Mouse (Mus musculus) embryonic facial prominence, embryonic 10.5 days (tissue): Measurements from ENCODE around the gene Apoa1. TPM values are rescaled to one million over a fixed set of nuclear protein-coding genes. Genes with fewer than 3 reads are reported as not detected.

Source experiments
- DNase-seq: peaks from one replicate; pipeline ENCODE4 v3.0.0-alpha.2; 2017; ENCODE audit warnings: low spot score
- H3K27ac ChIP-seq: fragments of 300-500 bp; sonication (generic); replicated peaks from 2 replicates; pipeline ENCODE4 v1.5.1; 2016; ENCODE audit warnings: mild to moderate bottlenecking
- H3K27me3 ChIP-seq: fragments of 300-500 bp; sonication (generic); replicated peaks from 2 replicates; pipeline ENCODE4 v1.6.1; 2016; ENCODE audit warnings: low read depth, mild to moderate bottlenecking; ENCODE audit not compliant: poor library complexity, severe bottlenecking
- H3K36me3 ChIP-seq: fragments of 300-500 bp; sonication (generic); replicated peaks from 2 replicates; pipeline ENCODE4 v1.6.1; 2016; ENCODE audit warnings: mild to moderate bottlenecking, moderate library complexity
- H3K4me1 ChIP-seq: fragments of 300-500 bp; sonication (generic); 2 replicates; pipeline ENCODE4 v1.6.1; 2016
- H3K4me3 ChIP-seq: fragments of 300-500 bp; sonication (generic); 2 replicates; pipeline ENCODE4 v1.5.1; 2016; ENCODE audit warnings: mild to moderate bottlenecking, moderate library complexity
- H3K9me3 ChIP-seq: fragments of 300-500 bp; sonication (generic); 2 replicates; pipeline ENCODE4 v1.6.1; 2016; ENCODE audit warnings: mild to moderate bottlenecking
- WGBS: fragments of 180-500 bp; shearing (Covaris S2); methylation state at CpG from one replicate; pipeline ENCODE4 v1.1.7; 2016; 5-methylcytosine and 5-hydroxymethylcytosine counted together
- polyA plus RNA-seq: library from polyadenylated mRNA; unstranded; fragments of >200 nt; fragmentation: Nextera tagmentation; extraction: Ambion mirVana; gene quantifications from 2 replicates; pipeline ENCODE4 v1.2.1, GENCODE M21; 2016

Apoa1 gene
- polyA plus RNA-seq, 1 experiment from 2014 or later: 1.4 TPM

DNA sequence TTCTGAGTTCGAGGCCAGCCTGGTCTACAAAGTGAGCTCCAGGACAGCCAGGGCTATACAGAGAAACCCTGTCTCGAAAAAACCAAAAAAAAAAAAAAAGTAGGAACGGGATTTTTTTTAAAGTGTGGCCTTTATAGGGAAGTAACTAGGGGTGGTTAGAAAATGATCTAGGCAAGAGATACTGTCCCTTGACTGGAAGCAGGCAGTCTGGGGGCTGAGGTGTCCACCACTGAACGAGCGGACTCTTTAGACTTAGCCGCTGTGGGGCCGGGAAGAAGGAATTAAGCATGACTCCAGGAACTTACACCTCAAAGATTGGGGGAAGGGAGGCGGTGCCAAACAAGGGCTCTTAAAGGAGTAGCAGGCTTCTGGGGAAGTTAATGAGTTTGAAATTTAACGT, 10.2 kb upstream of the Apoa1 start:
- H3K27me3 ChIP-seq: no peaks in the 10 kb centered on the region
- DNase-seq: no peak
- H3K9me3 ChIP-seq: no peaks in the 10 kb centered on the region
- H3K27ac ChIP-seq: no peak overlapping the region
- WGBS: 78% methylated on average over 9 of the region's 9 CpGs
- no peak overlapping the region for H3K4me3 ChIP-seq
- peaks cover 73% of the 10 kb centered on the region for H3K36me3 ChIP-seq
- H3K4me1 ChIP-seq: peaks cover 11% of the 10 kb centered on the region

DNA sequence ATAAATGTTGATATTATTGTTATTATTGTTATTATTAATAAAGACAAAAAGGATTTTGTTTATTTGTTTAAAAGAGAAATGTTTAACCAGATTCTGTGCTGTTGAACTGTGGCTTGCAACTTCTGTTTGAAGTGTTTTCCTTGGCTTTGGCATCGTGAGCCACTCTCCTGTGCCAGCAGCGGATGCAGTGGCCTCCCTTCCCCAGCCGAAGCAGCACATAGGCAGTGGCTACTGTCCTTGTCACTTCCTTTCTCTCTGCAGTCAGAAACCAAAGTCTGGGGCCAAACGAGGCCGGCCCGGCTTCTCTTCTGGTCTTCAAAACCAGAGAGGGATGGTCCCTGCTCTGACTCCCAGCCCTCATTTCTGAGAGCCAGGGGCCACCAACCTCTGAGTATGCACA, 5.3 kb upstream of the Apoa1 start:
- no peak overlapping the region for H3K4me3 ChIP-seq
- 93% methylated on average over 6 of the region's 6 CpGs for WGBS
- H3K36me3 ChIP-seq: peaks cover 51% of the 10 kb centered on the region
- H3K4me1 ChIP-seq: no peaks in the 10 kb centered on the region
- H3K27me3 ChIP-seq: no peaks in the 10 kb centered on the region
- H3K27ac ChIP-seq: no peak overlapping the region
- H3K9me3 ChIP-seq: no peaks in the 10 kb centered on the region
- DNase-seq: no peak

DNA sequence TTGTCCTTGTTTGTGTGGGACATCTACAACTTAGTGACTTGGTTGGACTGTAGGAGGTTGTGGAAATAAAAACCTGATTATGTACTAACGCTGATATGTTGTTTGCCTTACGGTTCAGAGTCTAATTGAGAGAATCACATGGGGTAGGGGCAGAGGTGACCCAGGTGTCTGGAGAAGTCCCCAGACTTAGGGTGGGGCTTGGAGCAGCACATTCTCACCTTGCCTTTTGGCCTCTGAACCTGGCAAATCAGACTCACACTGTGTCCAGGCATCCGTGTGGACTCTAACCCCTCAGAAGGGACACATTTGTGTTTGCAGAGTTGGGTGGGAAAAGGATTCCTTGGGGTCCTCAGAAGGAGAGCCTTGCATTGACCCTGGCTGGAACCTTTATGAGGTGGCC, 4.3 kb upstream of the Apoa1 start:
- peaks cover 7% of the 10 kb centered on the region; the same call in 1 of the 2 replicates for H3K27me3 ChIP-seq
- H3K36me3 ChIP-seq: peaks cover 46% of the 10 kb centered on the region
- WGBS: 88% methylated on average over 3 of the region's 3 CpGs
- no peak for DNase-seq
- no peak overlapping the region for H3K4me3 ChIP-seq
- no peaks in the 10 kb centered on the region for H3K9me3 ChIP-seq
- no peak overlapping the region for H3K27ac ChIP-seq
- H3K4me1 ChIP-seq: no peaks in the 10 kb centered on the region

DNA sequence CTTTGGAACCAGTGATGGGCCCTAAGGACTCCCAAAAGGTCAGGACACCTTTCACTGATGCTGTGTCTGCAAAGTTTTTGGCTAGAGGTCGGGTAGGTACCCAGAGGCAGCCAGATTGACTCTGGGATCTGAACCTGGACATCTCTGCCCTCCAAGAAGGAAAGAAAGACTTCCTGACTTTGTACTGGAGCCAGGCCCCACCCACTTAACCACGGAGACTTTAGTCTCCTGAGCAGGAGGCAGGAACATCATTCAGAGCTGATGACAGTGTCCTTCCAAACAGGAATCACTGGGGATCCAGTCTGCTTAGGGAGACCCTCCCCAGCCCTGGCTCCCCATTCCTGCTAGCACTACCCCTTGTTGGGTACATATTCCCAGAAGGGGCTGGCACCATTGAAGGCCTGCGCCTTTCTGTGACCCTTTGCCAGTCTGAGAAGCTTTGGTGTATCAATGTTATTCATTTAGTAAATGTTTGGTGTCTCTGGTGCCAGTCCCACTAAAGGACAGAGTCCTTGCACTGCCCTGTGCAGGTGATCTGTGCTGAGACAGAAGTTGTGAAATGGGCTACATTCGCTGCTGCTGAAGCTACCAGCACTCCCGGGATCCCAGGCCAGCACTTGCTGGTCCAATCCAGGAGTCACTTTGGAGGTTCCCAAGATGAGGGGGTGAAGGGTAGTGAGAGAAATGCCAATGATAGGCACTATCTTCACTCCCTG, 3.3 kb upstream of the Apoa1 start:
- Histone ChIP-seq H3K27ac (no peak overlapping the region), H3K9me3 (no peaks in the 10 kb centered on the region), H3K27me3 (peaks cover 13% of the 10 kb centered on the region), H3K36me3 (peaks cover 36% of the 10 kb centered on the region), H3K4me1 (peaks cover 8% of the 10 kb centered on the region), H3K4me3 (no peak overlapping the region)
- 73% methylated on average over 5 of the region's 5 CpGs for WGBS
- no peak for DNase-seq

DNA sequence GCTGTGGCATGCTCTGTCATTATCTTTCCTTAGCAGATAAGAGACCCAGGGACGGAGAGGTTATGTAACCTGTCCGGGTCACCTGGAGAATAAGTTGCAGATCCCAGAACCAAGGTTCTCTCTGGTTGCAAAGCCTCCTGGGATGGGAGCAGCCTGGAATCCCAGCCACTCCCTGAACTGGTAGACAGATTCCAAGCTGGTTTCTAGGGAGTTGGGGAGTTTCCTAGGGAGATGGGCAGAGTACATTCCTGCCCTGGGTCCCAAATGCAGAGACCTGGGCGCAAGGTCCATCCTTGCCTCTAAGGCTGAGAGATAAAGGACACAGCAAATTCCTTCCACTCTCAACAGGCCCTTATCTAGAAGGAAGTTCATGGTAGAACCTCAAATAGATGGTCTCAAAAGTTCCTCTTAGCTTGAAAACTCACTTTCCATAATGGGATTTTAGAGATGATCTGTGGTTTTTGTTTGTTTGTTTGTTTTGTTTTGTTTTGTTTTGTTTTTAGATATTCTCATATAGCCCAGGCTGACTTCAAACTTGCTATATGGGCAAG, 1.2 kb upstream of the Apoa1 start:
- Histone ChIP-seq H3K27ac (no peak overlapping the region), H3K4me3 (no peak overlapping the region), H3K9me3 (no peaks in the 10 kb centered on the region), H3K4me1 (peaks cover 16% of the 10 kb centered on the region), H3K27me3 (peaks cover 33% of the 10 kb centered on the region), H3K36me3 (peaks cover 16% of the 10 kb centered on the region)
- WGBS: 89% methylated on average over 3 of the region's 3 CpGs
- no peak for DNase-seq

DNA sequence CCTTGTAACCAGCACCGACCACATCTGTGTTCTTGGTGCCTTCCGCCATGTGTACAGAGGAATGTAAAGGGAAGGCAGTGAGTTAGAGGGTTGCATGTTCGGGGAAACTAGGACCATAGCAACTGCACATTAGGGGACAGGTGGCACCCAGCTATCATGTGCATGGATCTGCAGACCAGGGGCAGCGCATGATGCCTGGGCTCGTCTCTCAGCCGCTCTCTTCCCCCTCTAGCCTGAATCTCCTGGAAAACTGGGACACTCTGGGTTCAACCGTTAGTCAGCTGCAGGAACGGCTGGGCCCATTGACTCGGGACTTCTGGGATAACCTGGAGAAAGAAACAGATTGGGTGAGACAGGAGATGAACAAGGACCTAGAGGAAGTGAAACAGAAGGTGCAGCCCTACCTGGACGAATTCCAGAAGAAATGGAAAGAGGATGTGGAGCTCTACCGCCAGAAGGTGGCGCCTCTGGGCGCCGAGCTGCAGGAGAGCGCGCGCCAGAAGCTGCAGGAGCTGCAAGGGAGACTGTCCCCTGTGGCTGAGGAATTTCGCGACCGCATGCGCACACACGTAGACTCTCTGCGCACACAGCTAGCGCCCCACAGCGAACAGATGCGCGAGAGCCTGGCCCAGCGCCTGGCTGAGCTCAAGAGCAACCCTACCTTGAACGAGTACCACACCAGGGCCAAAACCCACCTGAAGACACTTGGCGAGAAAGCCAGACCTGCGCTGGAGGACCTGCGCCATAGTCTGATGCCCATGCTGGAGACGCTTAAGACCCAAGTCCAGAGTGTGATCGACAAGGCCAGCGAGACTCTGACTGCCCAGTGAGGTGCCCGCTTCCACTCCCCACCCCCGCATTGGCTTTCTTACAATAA, 1.4 kb downstream of the Apoa1 start:
- Histone ChIP-seq H3K27ac (peak overlapping the region; percentile 84), H3K27me3 (peaks cover 52% of the 10 kb centered on the region), H3K36me3 (no peaks in the 10 kb centered on the region), H3K4me1 (peaks cover 16% of the 10 kb centered on the region), H3K4me3 (peak overlapping the region; percentile 63), H3K9me3 (no peaks in the 10 kb centered on the region)
- DNase-seq: peak; percentile 90
- 16% methylated on average over 37 of the region's 37 CpGs for WGBS

DNA sequence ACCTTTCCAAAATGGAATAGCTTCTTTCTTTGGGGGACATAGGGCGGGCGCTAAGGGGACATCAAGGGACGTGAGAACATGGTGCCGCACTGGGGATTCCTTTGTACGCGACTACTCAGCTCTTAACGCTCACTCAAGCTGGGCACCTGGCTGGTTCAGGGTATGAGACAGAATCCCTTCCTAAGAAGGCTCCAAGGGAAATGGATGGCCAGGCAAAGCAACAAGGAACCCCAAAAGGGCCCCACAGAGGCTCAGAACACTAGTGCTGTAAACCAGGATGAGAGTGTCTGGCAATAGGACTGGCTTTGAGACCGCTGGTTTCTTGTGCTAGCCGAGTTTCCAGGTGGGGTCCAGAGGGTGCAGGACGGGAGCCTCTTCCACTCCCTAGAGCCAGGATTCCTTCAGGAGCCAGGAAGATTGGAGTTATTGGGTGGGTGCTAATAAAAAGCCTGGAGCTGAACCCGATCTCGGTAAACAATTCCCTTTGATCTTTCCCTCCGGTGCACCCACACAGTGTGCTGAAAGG, 2.1 kb downstream of the Apoa1 start:
- H3K9me3 ChIP-seq: no peaks in the 10 kb centered on the region
- DNase-seq: no peak
- 19% methylated on average over 13 of the region's 13 CpGs for WGBS
- peak overlapping the region; percentile 84 for H3K27ac ChIP-seq
- H3K36me3 ChIP-seq: no peaks in the 10 kb centered on the region
- peaks cover 52% of the 10 kb centered on the region for H3K27me3 ChIP-seq
- peak overlapping the region; percentile 63 for H3K4me3 ChIP-seq
- peaks cover 21% of the 10 kb centered on the region for H3K4me1 ChIP-seq

DNA sequence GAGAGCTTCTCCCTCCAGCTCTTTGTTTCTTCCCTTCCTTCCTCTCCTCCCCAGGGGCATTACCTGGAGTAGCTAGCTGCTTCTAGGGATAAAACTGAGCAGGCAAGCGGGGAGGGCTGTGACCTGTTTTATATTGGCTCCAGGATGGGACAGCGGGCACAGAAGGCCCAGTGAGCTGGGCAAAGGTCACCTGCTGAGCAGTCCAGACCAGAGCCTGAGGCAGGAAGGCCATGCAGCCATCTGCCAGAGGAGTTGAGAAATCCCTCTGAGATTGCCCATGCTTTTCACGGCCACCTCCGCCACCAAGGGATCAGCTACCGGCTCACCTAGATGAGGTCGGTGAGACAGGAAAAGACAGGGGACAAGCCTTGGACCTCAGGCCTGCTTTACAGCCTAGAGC, 6.8 kb downstream of the Apoa1 start:
- Histone ChIP-seq H3K27ac (0 out of 2 replicates have a peak overlapping the region, but pooled peaks have one; percentile 21), H3K36me3 (no peaks in the 10 kb centered on the region), H3K9me3 (no peaks in the 10 kb centered on the region), H3K4me3 (no peak overlapping the region), H3K4me1 (peaks cover 16% of the 10 kb centered on the region), H3K27me3 (peaks cover 38% of the 10 kb centered on the region)
- no peak for DNase-seq
- 82% methylated on average over 6 of the region's 6 CpGs for WGBS

DNA sequence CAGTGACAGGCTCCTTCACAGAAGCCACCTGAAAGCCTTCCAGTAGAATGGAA, 7.0 kb downstream of the Apoa1 start, which contains the start of gene Apoc3:
Apoc3 (minus strand) TSS at position 41 of the 53 bp plus-strand sequence.
- Histone ChIP-seq H3K36me3 (no peaks in the 10 kb centered on the region), H3K4me1 (peaks cover 13% of the 10 kb centered on the region), H3K27ac (0 out of 2 replicates have a peak within 1 kb of the TSS, but pooled peaks have one; percentile 21), H3K9me3 (no peaks in the 10 kb centered on the region), H3K27me3 (peaks cover 36% of the 10 kb centered on the region), H3K4me3 (no peak within 1 kb of the TSS)
- no peak for DNase-seq

DNA sequence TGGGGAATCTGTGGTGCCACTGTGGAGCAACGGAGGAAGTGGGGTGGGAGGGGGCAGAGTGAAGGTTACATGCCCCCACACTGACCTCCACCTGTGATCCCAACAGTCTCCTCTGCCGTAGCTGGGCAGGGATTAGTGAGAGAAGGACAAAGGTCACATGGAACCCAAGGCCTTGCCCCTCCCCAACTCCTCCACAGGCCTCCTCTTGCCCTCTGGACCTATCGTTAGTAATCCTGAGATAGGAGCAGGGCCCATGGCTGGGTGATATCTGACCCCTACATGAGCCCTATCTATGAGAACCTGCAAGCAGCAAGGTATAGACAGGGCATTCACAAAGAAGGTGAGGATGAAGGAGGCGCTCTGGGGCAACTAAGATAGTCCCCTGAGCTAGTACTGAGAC, 7.3 kb downstream of the Apoa1 start:
- H3K27ac ChIP-seq: 0 out of 2 replicates have a peak overlapping the region, but pooled peaks have one; percentile 21
- H3K9me3 ChIP-seq: no peaks in the 10 kb centered on the region
- peaks cover 34% of the 10 kb centered on the region for H3K27me3 ChIP-seq
- WGBS: 47% methylated on average over 4 of the region's 4 CpGs
- H3K4me3 ChIP-seq: no peak overlapping the region
- no peak for DNase-seq
- no peaks in the 10 kb centered on the region for H3K36me3 ChIP-seq
- peaks cover 11% of the 10 kb centered on the region for H3K4me1 ChIP-seq

DNA sequence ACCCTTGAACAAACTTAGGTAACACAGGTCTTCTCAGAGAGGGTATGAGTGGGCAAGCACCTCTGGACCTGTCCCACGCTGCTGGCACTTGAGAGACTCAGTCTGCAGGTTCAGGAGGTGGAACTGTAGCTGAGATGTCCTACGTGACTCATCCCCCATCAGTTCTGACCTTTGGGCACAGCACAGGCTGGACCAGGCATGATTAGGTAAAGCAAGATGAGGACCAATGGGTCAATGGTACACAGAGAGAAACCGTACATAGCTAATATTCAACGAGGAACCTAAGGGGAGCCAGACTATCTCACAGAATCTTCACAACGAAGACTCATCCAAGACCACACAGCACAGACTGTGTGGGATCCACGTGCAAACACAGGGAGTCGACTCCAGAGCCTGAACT, 10.5 kb downstream of the Apoa1 start:
- Histone ChIP-seq H3K4me1 (peaks cover 17% of the 10 kb centered on the region), H3K27me3 (peaks cover 21% of the 10 kb centered on the region; the same call in 1 of the 2 replicates), H3K27ac (no peak overlapping the region), H3K36me3 (no peaks in the 10 kb centered on the region), H3K4me3 (no peak overlapping the region), H3K9me3 (no peaks in the 10 kb centered on the region)
- WGBS: 88% methylated on average over 7 of the region's 7 CpGs
- no peak for DNase-seq

DNA sequence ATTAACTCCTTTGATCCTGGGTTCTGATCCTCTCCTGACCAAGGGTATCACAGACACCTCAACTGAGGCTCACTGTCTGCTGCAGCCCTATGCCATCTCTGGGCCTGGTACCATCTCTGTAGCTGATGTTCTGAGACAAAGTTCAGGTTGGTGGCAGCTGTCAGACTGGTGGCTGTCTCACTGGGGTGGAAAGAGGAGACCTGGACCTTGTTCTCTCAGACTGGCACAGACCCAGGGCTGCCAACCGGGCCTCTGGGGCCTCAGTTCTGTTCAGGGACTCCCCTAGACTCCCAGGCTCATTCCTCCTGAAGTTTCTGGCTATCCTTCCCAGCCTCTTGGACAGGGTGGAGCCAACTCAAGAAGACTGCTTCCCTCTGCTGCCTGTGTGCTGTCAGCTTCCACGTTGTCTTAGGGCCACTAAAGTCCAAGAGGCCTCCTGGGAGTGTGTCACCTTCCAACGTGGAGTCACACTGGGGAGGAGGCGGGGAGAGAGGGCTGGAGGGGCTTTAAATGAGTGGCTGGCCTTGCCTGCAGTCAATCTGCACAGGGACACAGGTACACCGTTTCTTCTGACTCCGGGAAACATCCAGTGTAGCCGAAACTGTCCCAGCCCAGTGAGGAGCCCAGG, 12.3 kb downstream of the Apoa1 start, which contains the start of gene Apoa4:
Apoa4 (plus strand) TSS at position 171 of the 628 bp plus-strand sequence.
- Histone ChIP-seq H3K4me3 (no peak within 1 kb of the TSS), H3K27me3 (peaks cover 12% of the 10 kb centered on the region; the same call in 1 of the 2 replicates), H3K9me3 (no peaks in the 10 kb centered on the region), H3K36me3 (no peaks in the 10 kb centered on the region), H3K4me1 (peaks cover 10% of the 10 kb centered on the region), H3K27ac (no peak within 1 kb of the TSS)
- no peak for DNase-seq
- 67% methylated on average over 7 of the region's 7 CpGs for WGBS
